Mouse (Mus musculus) ovary, postnatal 14 days (tissue): ENCODE measurements around the gene Ankrd66.
"Not testable (repeated sequence)": the region's sequence is repeated elsewhere in the genome, so short reads cannot be mapped to it uniquely, and the experiment has no call there.

Source experiments
- DNase-seq: peaks from one replicate; pipeline ENCODE4 v3.0.0; 2022; ENCODE audit warnings: low spot score

Gene Ankrd66

GRCm38 (mm10) chr17:43536841-43537240, 6.6 kb downstream of the Ankrd66 start:
- DNase-seq, result not testable (repeated sequence)

- DNase-seq, result peak; percentile 27
Measured at GRCm38 (mm10) chr17:43534362-43535222, 8.8 kb downstream of the Ankrd66 start.

GRCm38 (mm10) chr17:43531192-43531591, 12.2 kb downstream of the Ankrd66 start:
- DNase-seq, result no peak

- DNase-seq, result no peak
Measured at GRCm38 (mm10) chr17:43530507-43530906, 12.9 kb downstream of the Ankrd66 start.

- no peak for DNase-seq
Measured at GRCm38 (mm10) chr17:43520166-43520565, 23.3 kb downstream of the Ankrd66 start.

GRCm38 (mm10) chr17:43518644-43519409, 24.6 kb downstream of the Ankrd66 start:
- DNase-seq, result peak; percentile 53

- no peak for DNase-seq
Measured at GRCm38 (mm10) chr17:43510782-43511181, 32.7 kb downstream of the Ankrd66 start.

GRCm38 (mm10) chr17:43504594-43504934, 38.9 kb downstream of the Ankrd66 start:
- DNase-seq, result no peak

GRCm38 (mm10) chr17:43503861-43504593, 39.4 kb downstream of the Ankrd66 start:
- DNase-seq, result no peak

GRCm38 (mm10) chr17:43502592-43502991, 40.8 kb downstream of the Ankrd66 start, which contains the start of gene Mep1a:
Gene Mep1a, minus strand, starts transcription at chr17:43502812.
- no peak for DNase-seq

GRCm38 (mm10) chr17:43501631-43502030, 41.8 kb downstream of the Ankrd66 start:
- no peak for DNase-seq

GRCm38 (mm10) chr17:43501223-43501622, 42.2 kb downstream of the Ankrd66 start:
- DNase-seq, result no peak

- no peak for DNase-seq
Measured at GRCm38 (mm10) chr17:43500513-43500912, 42.9 kb downstream of the Ankrd66 start.

- no peak for DNase-seq
Measured at GRCm38 (mm10) chr17:43497521-43497920, 45.9 kb downstream of the Ankrd66 start.

GRCm38 (mm10) chr17:43495502-43495901, 47.9 kb downstream of the Ankrd66 start:
- DNase-seq, result no peak

GRCm38 (mm10) chr17:43490371-43490770, 53.1 kb downstream of the Ankrd66 start:
- DNase-seq, result not testable (repeated sequence)

- no peak for DNase-seq
Measured at GRCm38 (mm10) chr17:43488439-43489151, 54.8 kb downstream of the Ankrd66 start.

GRCm38 (mm10) chr17:43485982-43486381, 57.5 kb downstream of the Ankrd66 start:
- DNase-seq, result no peak
